14 mouse cellular contexts compared by ENCODE assay signal in genomic region chr2:83131285-83131852, GRCm38 (mm10).
DNase-seq lines count a peak whose midpoint lies in the region; ATAC-seq lines count a peak whose summit lies in the region.
"Had no signal": no experiment of that assay in that cellular context is flagged by ENCODE, and none has a peak within 500 bp of the region (broad histone marks: within the 10 kb centered on the region; RNA-seq: fewer than 3 reads in every experiment).

No protein-coding gene starts in this region.

- no peak for DNase-seq in heart, embryonic 10.5 days (ENCODE audit: low spot score)
- peak; percentile 16 for DNase-seq in embryonic facial prominence, embryonic 14.5 days (ENCODE audit: low spot score)
- no peak for DNase-seq in thymus, adult 18-20 months
- DNase-seq in adrenal gland, postnatal 14 days: no peak
- DNase-seq in spleen, postnatal 10 days (ENCODE audit: low spot score in 2 of 2): no peak
- DNase-seq: B cell, adult 2 months; kidney, adult 8-10 months; lung, postnatal 4 days had no signal

- 55% methylated on average over 4 of the region's 4 CpGs for WGBS in heart, embryonic 10.5 days
- 48% methylated on average over 4 of the region's 4 CpGs for WGBS in heart, embryonic 12.5 days
- 40% methylated on average over 4 of the region's 4 CpGs for WGBS in embryonic facial prominence, embryonic 14.5 days
- 21% methylated on average over 4 of the region's 4 CpGs for WGBS in hindbrain, embryonic 16.5 days
- WGBS in neural tube, embryonic 14.5 days: 38% methylated on average over 4 of the region's 4 CpGs

- H3K27ac ChIP-seq in heart, embryonic 10.5 days: peak overlapping the region; percentile 47
- no peak overlapping the region for H3K27ac ChIP-seq in heart, embryonic 12.5 days (ENCODE audit: poor library complexity, severe bottlenecking)
- H3K27ac ChIP-seq in embryonic facial prominence, embryonic 14.5 days (replicated peaks; ENCODE audit: low read depth, low read length): no peak overlapping the region
- H3K27ac ChIP-seq in hindbrain, embryonic 16.5 days (ENCODE audit: low read depth, low read length): no peak overlapping the region
- H3K27ac ChIP-seq in neural tube, embryonic 14.5 days (ENCODE audit: low read depth, low read length): no peak overlapping the region
- H3K27ac ChIP-seq: embryonic facial prominence, embryonic 13.5 days; heart, embryonic 15.5 days; liver, embryonic 12.5 days had no signal

- no peaks in the 10 kb centered on the region for H3K9me3 ChIP-seq in heart, embryonic 10.5 days
- no peaks in the 10 kb centered on the region for H3K9me3 ChIP-seq in heart, embryonic 12.5 days (replicated peaks)
- H3K9me3 ChIP-seq in embryonic facial prominence, embryonic 14.5 days (ENCODE audit: control insufficient read depth, low read length): no peaks in the 10 kb centered on the region
- H3K9me3 ChIP-seq in hindbrain, embryonic 16.5 days (ENCODE audit: control insufficient read depth, low read length): no peaks in the 10 kb centered on the region
- no peaks in the 10 kb centered on the region for H3K9me3 ChIP-seq in neural tube, embryonic 14.5 days (ENCODE audit: control insufficient read depth, low read length)
- H3K9me3 ChIP-seq: embryonic facial prominence, embryonic 13.5 days; heart, embryonic 15.5 days; liver, embryonic 12.5 days had no signal

- peaks cover 6% of the 10 kb centered on the region; the same call in 1 of the 2 replicates for H3K4me1 ChIP-seq in heart, embryonic 10.5 days
- H3K4me1 ChIP-seq in heart, embryonic 12.5 days (replicated peaks): peaks cover 7% of the 10 kb centered on the region
- 0 out of 2 replicates have a peak, but pooled peaks cover 6% of the 10 kb centered on the region for H3K4me1 ChIP-seq in embryonic facial prominence, embryonic 14.5 days (ENCODE audit: control insufficient read depth, insufficient read depth, low read length)
- H3K4me1 ChIP-seq in hindbrain, embryonic 16.5 days (ENCODE audit: control insufficient read depth, insufficient read depth, low read depth, low read length): peaks cover 3% of the 10 kb centered on the region; the same call in 1 of the 2 replicates
- H3K4me1 ChIP-seq in neural tube, embryonic 14.5 days (ENCODE audit: control insufficient read depth, insufficient read depth, low read length): peaks cover 3% of the 10 kb centered on the region; the same call in 1 of the 2 replicates
- H3K4me1 ChIP-seq: liver, embryonic 12.5 days had no signal

- no peak overlapping the region for H3K9ac ChIP-seq in heart, embryonic 12.5 days
- H3K9ac ChIP-seq in embryonic facial prominence, embryonic 14.5 days (ENCODE audit: low read depth, low read length): no peak overlapping the region
- no peak overlapping the region for H3K9ac ChIP-seq in hindbrain, embryonic 16.5 days (ENCODE audit: low read depth, low read length)
- H3K9ac ChIP-seq in neural tube, embryonic 14.5 days (replicated peaks; ENCODE audit: low read depth, low read length): no peak overlapping the region
- H3K9ac ChIP-seq: embryonic facial prominence, embryonic 13.5 days; heart, embryonic 15.5 days; liver, embryonic 12.5 days had no signal

- H3K36me3 ChIP-seq in heart, embryonic 10.5 days: no peaks in the 10 kb centered on the region
- no peaks in the 10 kb centered on the region for H3K36me3 ChIP-seq in heart, embryonic 12.5 days
- H3K36me3 ChIP-seq in embryonic facial prominence, embryonic 14.5 days (ENCODE audit: control insufficient read depth, insufficient read depth, low read length): no peaks in the 10 kb centered on the region
- H3K36me3 ChIP-seq in hindbrain, embryonic 16.5 days (ENCODE audit: control insufficient read depth, insufficient read depth, low read length): no peaks in the 10 kb centered on the region
- H3K36me3 ChIP-seq in neural tube, embryonic 14.5 days (ENCODE audit: control insufficient read depth, insufficient read depth, low read length): no peaks in the 10 kb centered on the region
- H3K36me3 ChIP-seq: embryonic facial prominence, embryonic 13.5 days; heart, embryonic 15.5 days; liver, embryonic 12.5 days had no signal

- no peak overlapping the region for H3K4me3 ChIP-seq in heart, embryonic 10.5 days
- H3K4me3 ChIP-seq in heart, embryonic 12.5 days: no peak overlapping the region
- no peak overlapping the region for H3K4me3 ChIP-seq in embryonic facial prominence, embryonic 14.5 days (ENCODE audit: low read depth, low read length)
- H3K4me3 ChIP-seq in hindbrain, embryonic 16.5 days (ENCODE audit: low read length): no peak overlapping the region
- H3K4me3 ChIP-seq in neural tube, embryonic 14.5 days (ENCODE audit: low read depth, low read length): no peak overlapping the region
- H3K4me3 ChIP-seq: embryonic facial prominence, embryonic 13.5 days; heart, embryonic 15.5 days; liver, embryonic 12.5 days had no signal

- H3K4me2 ChIP-seq in heart, embryonic 12.5 days: no peak overlapping the region
- H3K4me2 ChIP-seq in embryonic facial prominence, embryonic 14.5 days (ENCODE audit: low read depth, low read length): no peak overlapping the region
- no peak overlapping the region for H3K4me2 ChIP-seq in hindbrain, embryonic 16.5 days (ENCODE audit: low read length)
- H3K4me2 ChIP-seq in neural tube, embryonic 14.5 days (ENCODE audit: low read depth, low read length): no peak overlapping the region
- H3K4me2 ChIP-seq: embryonic facial prominence, embryonic 13.5 days; heart, embryonic 15.5 days; liver, embryonic 12.5 days had no signal

- no peaks in the 10 kb centered on the region for H3K27me3 ChIP-seq in heart, embryonic 10.5 days (ENCODE audit: insufficient read depth, poor library complexity, severe bottlenecking)
- no peaks in the 10 kb centered on the region for H3K27me3 ChIP-seq in heart, embryonic 12.5 days (replicated peaks)
- H3K27me3 ChIP-seq in embryonic facial prominence, embryonic 14.5 days (replicated peaks; ENCODE audit: control insufficient read depth, insufficient read depth, low read length): no peaks in the 10 kb centered on the region
- no peaks in the 10 kb centered on the region for H3K27me3 ChIP-seq in hindbrain, embryonic 16.5 days (replicated peaks; ENCODE audit: control insufficient read depth, insufficient read depth, low read length)
- H3K27me3 ChIP-seq in neural tube, embryonic 14.5 days (ENCODE audit: control insufficient read depth, insufficient read depth, low read length): no peaks in the 10 kb centered on the region
- H3K27me3 ChIP-seq: embryonic facial prominence, embryonic 13.5 days; heart, embryonic 15.5 days; liver, embryonic 12.5 days had no signal

- ATAC-seq in heart, embryonic 12.5 days (ENCODE audit: insufficient number of reproducible peaks, low FRiP score): no peak
- ATAC-seq in embryonic facial prominence, embryonic 14.5 days (ENCODE audit: low read depth): peak; percentile 30; the same call in 1 of the 2 replicates
- ATAC-seq in hindbrain, embryonic 16.5 days: peak; percentile 52
- ATAC-seq in neural tube, embryonic 14.5 days (ENCODE audit: low read depth): peak; percentile 75; the same call in 1 of the 2 replicates
- ATAC-seq: liver, embryonic 12.5 days had no signal
